11 mouse cellular contexts compared by ENCODE assay signal in the genomic region with DNA sequence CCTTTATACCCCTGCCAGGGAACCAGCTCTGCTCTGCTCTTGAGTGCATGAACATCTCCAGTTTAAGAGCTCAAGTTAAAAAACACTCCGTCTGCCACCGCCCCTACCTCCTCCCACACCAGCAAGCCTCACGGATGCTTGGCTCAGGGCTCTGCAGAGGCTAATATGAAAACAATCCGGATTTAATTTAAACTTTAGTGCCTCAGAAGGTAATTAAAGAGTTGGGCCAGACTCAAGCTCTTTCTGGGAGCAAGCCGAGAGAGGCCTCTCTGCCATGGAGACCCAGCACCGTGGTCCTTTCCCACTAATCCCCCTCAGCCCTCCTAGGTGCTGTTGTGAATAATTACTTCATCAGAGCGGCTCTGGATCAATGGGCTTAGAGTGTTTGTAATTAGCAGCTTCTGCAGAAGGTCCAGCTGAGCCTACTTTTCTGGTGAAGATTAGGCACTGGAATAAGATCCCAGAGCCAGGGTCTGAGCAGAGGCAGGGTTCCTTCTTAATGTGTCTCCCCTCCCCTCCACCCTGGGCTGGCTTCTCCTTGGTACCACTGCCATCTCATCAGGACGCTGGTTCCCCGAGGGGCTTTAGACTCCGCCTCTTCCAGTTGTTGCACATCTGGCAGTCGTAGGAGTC.
DNase-seq lines count a peak whose midpoint lies in the region; ATAC-seq and TF ChIP-seq lines count a peak whose summit lies in the region.
"Had no signal": no experiment of that assay in that cellular context is flagged by ENCODE, and none has a peak within 500 bp of the region (broad histone marks: within the 10 kb centered on the region; RNA-seq: fewer than 3 reads in every experiment).

No protein-coding gene starts in this region.

- WGBS in kidney, embryonic 16.5 days = 21% methylated on average over 11 of the region's 11 CpGs
- WGBS in kidney, adult 2 months = 24% methylated on average over 11 of the region's 11 CpGs
- WGBS in embryonic facial prominence, embryonic 12.5 days = 15% methylated on average over 11 of the region's 11 CpGs
- 26% methylated on average over 11 of the region's 11 CpGs for WGBS in hindbrain, embryonic 14.5 days
- 15% methylated on average over 11 of the region's 11 CpGs for WGBS in midbrain, embryonic 13.5 days
- WGBS in intestine, embryonic 15.5 days = 38% methylated on average over 11 of the region's 11 CpGs

- H3K4me3 ChIP-seq in kidney, embryonic 16.5 days (ENCODE audit: low read length) = no peak overlapping the region
- no peak overlapping the region for H3K4me3 ChIP-seq in kidney, adult 2 months (ENCODE audit: insufficient read depth, low read depth, low read length)
- H3K4me3 ChIP-seq in embryonic facial prominence, embryonic 12.5 days = no peak overlapping the region
- H3K4me3 ChIP-seq in hindbrain, embryonic 14.5 days (replicated peaks; ENCODE audit: low read length) = no peak overlapping the region
- no peak overlapping the region for H3K4me3 ChIP-seq in midbrain, embryonic 13.5 days (replicated peaks)
- H3K4me3 ChIP-seq in intestine, embryonic 15.5 days (replicated peaks) = no peak overlapping the region
- H3K4me3 ChIP-seq: lung, embryonic 15.5 days had no signal

- no peak for TF ChIP-seq CTCF in kidney, adult 2 months (conservative IDR thresholded peaks at IDR 0.05; ENCODE audit: insufficient read depth, insufficient read length, low read depth, low read length)

- DNase-seq in kidney, adult 2 months = no peak
- DNase-seq in hindbrain, embryonic 14.5 days (ENCODE audit: low spot score) = peak; percentile 41
- DNase-seq in gastrocnemius, postnatal 36 days = no peak
- no peak for DNase-seq in Muller cell, postnatal 12 days (ENCODE audit: inconsistent ontology term)
- DNase-seq: kidney, adult 9 months had no signal

- no peak overlapping the region for H3K9ac ChIP-seq in kidney, embryonic 16.5 days (replicated peaks; ENCODE audit: low read length)
- no peak overlapping the region for H3K9ac ChIP-seq in embryonic facial prominence, embryonic 12.5 days
- no peak overlapping the region for H3K9ac ChIP-seq in hindbrain, embryonic 14.5 days
- no peak overlapping the region for H3K9ac ChIP-seq in midbrain, embryonic 13.5 days (replicated peaks)
- H3K9ac ChIP-seq in intestine, embryonic 15.5 days = no peak overlapping the region
- H3K9ac ChIP-seq: lung, embryonic 15.5 days had no signal

- TF ChIP-seq POLR2A in kidney, adult 2 months (IDR thresholded peaks at IDR 0.05; ENCODE audit: low read depth, low read length) = no peak

- H3K4me1 ChIP-seq in kidney, embryonic 16.5 days (ENCODE audit: insufficient read depth, low read length) = peaks cover 12% of the 10 kb centered on the region
- H3K4me1 ChIP-seq in kidney, adult 2 months (ENCODE audit: control insufficient read depth, insufficient read depth, low read length) = no peaks in the 10 kb centered on the region
- H3K4me1 ChIP-seq in embryonic facial prominence, embryonic 12.5 days = peaks cover 18% of the 10 kb centered on the region
- peaks cover 27% of the 10 kb centered on the region for H3K4me1 ChIP-seq in hindbrain, embryonic 14.5 days (replicated peaks; ENCODE audit: control insufficient read depth, insufficient read depth, low read length)
- H3K4me1 ChIP-seq in midbrain, embryonic 13.5 days (replicated peaks) = peaks cover 22% of the 10 kb centered on the region
- H3K4me1 ChIP-seq in intestine, embryonic 15.5 days (replicated peaks) = no peaks in the 10 kb centered on the region
- H3K4me1 ChIP-seq: lung, embryonic 15.5 days had no signal

- no peaks in the 10 kb centered on the region; the same call in 1 of the 2 replicates for H3K27me3 ChIP-seq in kidney, embryonic 16.5 days (ENCODE audit: insufficient read depth, low read length)
- H3K27me3 ChIP-seq in kidney, adult 2 months (replicated peaks; ENCODE audit: control insufficient read depth, insufficient read depth, low read length) = no peaks in the 10 kb centered on the region
- peaks cover 6% of the 10 kb centered on the region; the same call in 1 of the 2 replicates for H3K27me3 ChIP-seq in embryonic facial prominence, embryonic 12.5 days
- H3K27me3 ChIP-seq in hindbrain, embryonic 14.5 days (ENCODE audit: control insufficient read depth, insufficient read depth, low read length) = no peaks in the 10 kb centered on the region
- H3K27me3 ChIP-seq in midbrain, embryonic 13.5 days = no peaks in the 10 kb centered on the region
- no peaks in the 10 kb centered on the region for H3K27me3 ChIP-seq in intestine, embryonic 15.5 days (replicated peaks)
- H3K27me3 ChIP-seq: lung, embryonic 15.5 days had no signal

- no peak overlapping the region for H3K27ac ChIP-seq in kidney, embryonic 16.5 days (ENCODE audit: low read length)
- H3K27ac ChIP-seq in kidney, adult 2 months (ENCODE audit: insufficient read depth, low read depth, low read length) = no peak overlapping the region
- 0 out of 2 replicates have a peak overlapping the region, but pooled peaks have one; percentile 36 for H3K27ac ChIP-seq in embryonic facial prominence, embryonic 12.5 days
- H3K27ac ChIP-seq in hindbrain, embryonic 14.5 days = peak overlapping the region; percentile 62
- H3K27ac ChIP-seq in midbrain, embryonic 13.5 days = peak overlapping the region; percentile 54
- H3K27ac ChIP-seq in intestine, embryonic 15.5 days = no peak overlapping the region
- H3K27ac ChIP-seq: lung, embryonic 15.5 days had no signal

- H3K4me2 ChIP-seq in kidney, embryonic 16.5 days (replicated peaks; ENCODE audit: low read depth, low read length) = no peak overlapping the region
- H3K4me2 ChIP-seq in embryonic facial prominence, embryonic 12.5 days (replicated peaks) = 0 out of 2 replicates have a peak overlapping the region, but pooled peaks have one; percentile 7
- H3K4me2 ChIP-seq in hindbrain, embryonic 14.5 days (replicated peaks) = no peak overlapping the region
- no peak overlapping the region for H3K4me2 ChIP-seq in midbrain, embryonic 13.5 days (replicated peaks)
- H3K4me2 ChIP-seq in intestine, embryonic 15.5 days (replicated peaks) = no peak overlapping the region
- H3K4me2 ChIP-seq: lung, embryonic 15.5 days had no signal

- ATAC-seq in kidney, embryonic 16.5 days (ENCODE audit: low FRiP score, low TSS enrichment) = peak; percentile 27; the same call in 1 of the 2 replicates
- no peak for ATAC-seq in embryonic facial prominence, embryonic 12.5 days (ENCODE audit: insufficient number of reproducible peaks, insufficient read depth, low FRiP score, low TSS enrichment)
- ATAC-seq in hindbrain, embryonic 14.5 days (ENCODE audit: low FRiP score) = peak; percentile 66; the same call in 1 of the 2 replicates
- ATAC-seq in midbrain, embryonic 13.5 days = peak; percentile 88
- ATAC-seq in intestine, embryonic 15.5 days = no peak
- ATAC-seq: CD4-positive, CD25-positive, alpha-beta regulatory T cell, adult 4 months had no signal

- intact Hi-C loops in gastrocnemius, postnatal 36 days (cut with DNase I) = no loop called here

- H3K36me3 ChIP-seq in kidney, embryonic 16.5 days (ENCODE audit: insufficient read depth, low read length) = no peaks in the 10 kb centered on the region
- H3K36me3 ChIP-seq in kidney, adult 2 months (ENCODE audit: control insufficient read depth, insufficient read depth, low read length) = no peaks in the 10 kb centered on the region
- H3K36me3 ChIP-seq in embryonic facial prominence, embryonic 12.5 days = no peaks in the 10 kb centered on the region
- no peaks in the 10 kb centered on the region for H3K36me3 ChIP-seq in hindbrain, embryonic 14.5 days (replicated peaks; ENCODE audit: control insufficient read depth, insufficient read depth)
- H3K36me3 ChIP-seq in midbrain, embryonic 13.5 days = no peaks in the 10 kb centered on the region
- H3K36me3 ChIP-seq in intestine, embryonic 15.5 days = no peaks in the 10 kb centered on the region
- H3K36me3 ChIP-seq: lung, embryonic 15.5 days had no signal

- no peaks in the 10 kb centered on the region for H3K9me3 ChIP-seq in kidney, embryonic 16.5 days (ENCODE audit: low read length)
- no peaks in the 10 kb centered on the region for H3K9me3 ChIP-seq in embryonic facial prominence, embryonic 12.5 days
- no peaks in the 10 kb centered on the region for H3K9me3 ChIP-seq in hindbrain, embryonic 14.5 days (ENCODE audit: control insufficient read depth, low read length)
- H3K9me3 ChIP-seq in midbrain, embryonic 13.5 days = no peaks in the 10 kb centered on the region
- H3K9me3 ChIP-seq in intestine, embryonic 15.5 days = no peaks in the 10 kb centered on the region
- H3K9me3 ChIP-seq: lung, embryonic 15.5 days had no signal

Comparison
In these comparisons a context has a peak if more than half of its experiments do, and no peak if none do; other contexts are left out.
1. ATAC-seq: peak in kidney, embryonic 16.5 days (single experiment), hindbrain, embryonic 14.5 days (single experiment) and midbrain, embryonic 13.5 days (single experiment); none in embryonic facial prominence, embryonic 12.5 days (single experiment) and intestine, embryonic 15.5 days (single experiment).
2. H3K27ac ChIP-seq: peak in embryonic facial prominence, embryonic 12.5 days (single experiment), hindbrain, embryonic 14.5 days (single experiment) and midbrain, embryonic 13.5 days (single experiment); none in kidney, embryonic 16.5 days (single experiment), kidney, adult 2 months (single experiment) and intestine, embryonic 15.5 days (single experiment).